Mouse (Mus musculus) bone marrow macrophage, adult 2 months (primary cell): Measurements from ENCODE around the gene Gm20388.

ENCODE experiments used
- CTCF ChIP-seq: IDR thresholded peaks from 2 replicates; pipeline ENCODE4 v1.5.1; 2012; ENCODE audit warnings: low read depth, mild to moderate bottlenecking, low read length, moderate library complexity
- POLR2A ChIP-seq: IDR thresholded peaks from 2 replicates; pipeline ENCODE4 v1.6.1; 2012; ENCODE audit warnings: mild to moderate bottlenecking, low read depth, low read length, borderline replicate concordance

DNA sequence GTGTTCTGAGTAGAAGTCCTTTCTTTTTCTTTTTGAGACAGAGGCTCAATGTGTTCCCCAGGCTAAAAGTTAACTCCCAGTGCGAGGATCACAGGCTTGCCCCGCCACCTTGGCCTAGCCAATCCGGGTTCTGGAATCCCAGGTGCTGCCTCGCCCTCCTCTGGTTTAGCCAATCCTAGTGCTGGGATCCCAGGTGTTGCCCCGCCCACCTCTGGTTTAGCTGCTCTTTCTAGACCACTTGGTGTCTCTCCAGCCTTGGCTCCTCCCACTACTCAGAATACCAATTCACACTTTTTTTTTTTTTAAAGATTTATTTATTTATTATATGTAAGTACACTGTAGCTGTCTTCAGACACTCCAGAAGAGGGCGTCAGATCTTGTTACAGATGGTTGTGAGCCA is 821.4 kb downstream of the Gm20388 start:
- no peak for TF ChIP-seq CTCF
- TF ChIP-seq POLR2A = no peak
